Mouse (Mus musculus) spleen, embryonic (tissue): Measurements from ENCODE around the gene Cdc14a.
"Not testable (repeated sequence)": the region's sequence is repeated elsewhere in the genome, so short reads cannot be mapped to it uniquely, and the experiment has no call there.

Experiments
- CTCF ChIA-PET: fragments of 350-600 bp; sonication (Branson Sonifier 250); formaldehyde crosslinking; loops from one replicate; lab custom pipeline; 2022; lab: Charles Lee

Gene Cdc14a

GRCm38 (mm10) chr3:116375442-116375841 lies 48.4 kb downstream of the Cdc14a start:
- CTCF ChIA-PET: no interaction called here

- CTCF ChIA-PET: no interaction called here
These were observed 49.3 kb downstream of the Cdc14a start for GRCm38 (mm10) chr3:116374486-116374885.

GRCm38 (mm10) chr3:116373196-116373595 lies 50.6 kb downstream of the Cdc14a start:
- CTCF ChIA-PET: no interaction called here

- CTCF ChIA-PET: no interaction called here
These were observed 54.9 kb downstream of the Cdc14a start for GRCm38 (mm10) chr3:116368868-116369437.

- CTCF ChIA-PET: no interaction called here
These were observed 57.7 kb downstream of the Cdc14a start for GRCm38 (mm10) chr3:116366125-116366524.

GRCm38 (mm10) chr3:116361906-116362305 lies 61.9 kb downstream of the Cdc14a start:
- CTCF ChIA-PET: no interaction called here

- CTCF ChIA-PET: no interaction called here
These were observed 62.7 kb downstream of the Cdc14a start for GRCm38 (mm10) chr3:116361101-116361500.

GRCm38 (mm10) chr3:116357866-116358265 lies 66.0 kb downstream of the Cdc14a start:
- CTCF ChIA-PET: no interaction called here

GRCm38 (mm10) chr3:116357180-116357579 lies 66.7 kb downstream of the Cdc14a start:
- CTCF ChIA-PET: no interaction called here

- CTCF ChIA-PET: interaction anchor here (0.6 kb wide), 2 partner anchors 115 to 325 kb away, joined by 4 to 13 read pairs; no protein-coding TSS in a partner anchor
These were observed 68.6 kb downstream of the Cdc14a start for GRCm38 (mm10) chr3:116355026-116355788.

- CTCF ChIA-PET: no interaction called here
These were observed 71.3 kb downstream of the Cdc14a start for GRCm38 (mm10) chr3:116352486-116352885.

- CTCF ChIA-PET: no interaction called here
These were observed 73.4 kb downstream of the Cdc14a start for GRCm38 (mm10) chr3:116350389-116350967.

- CTCF ChIA-PET: not testable (repeated sequence)
These were observed 76.3 kb downstream of the Cdc14a start for GRCm38 (mm10) chr3:116347571-116347970.

GRCm38 (mm10) chr3:116345245-116345644 lies 78.6 kb downstream of the Cdc14a start:
- CTCF ChIA-PET: no interaction called here

- CTCF ChIA-PET: no interaction called here
These were observed 81.6 kb downstream of the Cdc14a start for GRCm38 (mm10) chr3:116342251-116342650.

- CTCF ChIA-PET: interaction anchor here (0.6 kb wide), 1 partner anchor 243 kb away, joined by 3 read pairs; no protein-coding TSS in a partner anchor
These were observed 82.7 kb downstream of the Cdc14a start for GRCm38 (mm10) chr3:116340950-116341624.

GRCm38 (mm10) chr3:116340281-116340680 lies 83.6 kb downstream of the Cdc14a start:
- CTCF ChIA-PET: interaction anchor here (0.6 kb wide), 2 partner anchors 244 to 248 kb away, joined by 3 read pairs; no protein-coding TSS in a partner anchor

- CTCF ChIA-PET: no interaction called here
These were observed 85.2 kb downstream of the Cdc14a start for GRCm38 (mm10) chr3:116338616-116339015.

GRCm38 (mm10) chr3:116337840-116338239 lies 86.0 kb downstream of the Cdc14a start:
- CTCF ChIA-PET: no interaction called here

GRCm38 (mm10) chr3:116335036-116335435 lies 88.8 kb downstream of the Cdc14a start:
- CTCF ChIA-PET: interaction anchor here (0.6 kb wide), 1 partner anchor 100 kb away, joined by 3 read pairs; no protein-coding TSS in a partner anchor

- CTCF ChIA-PET: interaction anchor here (0.6 to 0.7 kb wide), 3 partner anchors 183 to 341 kb away, joined by 3 to 4 read pairs (median 3); no protein-coding TSS in a partner anchor
These were observed 90.1 kb downstream of the Cdc14a start for GRCm38 (mm10) chr3:116333711-116334110.

- CTCF ChIA-PET: interaction anchor here (0.6 kb wide), 1 partner anchor 204 kb away, joined by 4 read pairs; no protein-coding TSS in a partner anchor
These were observed 90.6 kb downstream of the Cdc14a start for GRCm38 (mm10) chr3:116333229-116333628.
